Mouse (Mus musculus) kidney, embryonic 15.5 days (tissue): ENCODE data around the gene Cbln3. TPM values are rescaled to one million over a fixed set of nuclear protein-coding genes. Genes with fewer than 3 reads are reported as not detected.

ENCODE experiments used
- ATAC-seq: fragments of 200-750 bp; cut with Nextera tagmentation; replicated peaks from 2 replicates; pipeline ENCODE4 v1.8.0; 2017; ENCODE audit warnings: moderate TSS enrichment; ENCODE audit not compliant: low FRiP score
- H3K27ac ChIP-seq: fragments of 300-500 bp; sonication (generic); 2 replicates; pipeline ENCODE4 v1.5.1; 2015; ENCODE audit warnings: mild to moderate bottlenecking, inconsistent platforms
- H3K27me3 ChIP-seq: fragments of 300-500 bp; sonication (generic); 2 replicates; pipeline ENCODE4 v1.6.1; 2015; ENCODE audit warnings: inconsistent platforms
- H3K36me3 ChIP-seq: fragments of 300-500 bp; sonication (generic); 2 replicates; pipeline ENCODE4 v1.6.1; 2015; ENCODE audit warnings: inconsistent platforms
- H3K4me1 ChIP-seq: fragments of 300-500 bp; sonication (generic); 2 replicates; pipeline ENCODE4 v1.6.1; 2015; ENCODE audit warnings: inconsistent platforms
- H3K4me2 ChIP-seq: fragments of 300-500 bp; sonication (generic); 2 replicates; pipeline ENCODE4 v1.6.1; 2015; ENCODE audit warnings: moderate library complexity, mild to moderate bottlenecking, inconsistent platforms
- H3K4me3 ChIP-seq: fragments of 300-500 bp; sonication (generic); replicated peaks from 2 replicates; pipeline ENCODE4 v1.5.1; 2015; ENCODE audit warnings: mild to moderate bottlenecking, inconsistent platforms
- H3K9ac ChIP-seq: fragments of 300-500 bp; sonication (generic); 2 replicates; pipeline ENCODE4 v1.6.1; 2015; ENCODE audit warnings: mild to moderate bottlenecking, inconsistent platforms
- H3K9me3 ChIP-seq: fragments of 300-500 bp; sonication (generic); replicated peaks from 2 replicates; pipeline ENCODE4 v1.6.1; 2016; ENCODE audit warnings: inconsistent platforms
- WGBS: fragments of 180-500 bp; shearing (Covaris S2); methylation state at CpG from one replicate; pipeline ENCODE4 v1.1.7; 2015; ENCODE audit warnings: mixed read lengths; 5-methylcytosine and 5-hydroxymethylcytosine counted together
- polyA plus RNA-seq: library from polyadenylated mRNA; unstranded; fragments of >200 nt; fragmentation: Nextera tagmentation; extraction: Ambion mirVana; gene quantifications from 2 replicates; pipeline ENCODE4 v1.2.1, GENCODE M21; 2015

Cbln3 gene
- 0.33 and 0.65 TPM in 2 replicates for polyA plus RNA-seq

DNA sequence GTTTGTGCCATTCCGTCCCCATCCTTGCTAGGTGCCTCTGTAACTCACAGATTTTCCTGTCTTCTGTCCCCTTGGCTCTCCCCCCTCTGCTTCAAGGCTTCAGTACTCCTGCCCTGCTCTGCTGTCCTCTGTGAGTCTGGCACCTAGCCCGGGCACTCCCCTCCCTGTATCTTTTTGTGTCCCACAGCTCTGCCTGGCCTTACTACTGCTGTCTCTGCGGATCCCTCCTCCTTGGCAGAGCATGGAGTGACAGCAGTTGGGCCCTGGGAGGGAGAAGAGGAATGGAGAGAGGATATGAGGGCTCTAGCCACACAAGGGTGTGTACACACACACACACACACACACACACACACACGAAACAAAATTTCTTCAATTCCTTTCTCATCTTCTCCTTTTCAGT, at the start of gene Cbln3:
Cbln3 (minus strand) TSS at position 227 of the 400 bp plus-strand sequence.
- H3K4me3 ChIP-seq, result peak within 1 kb of the TSS; percentile 81
- no peaks in the 10 kb centered on the region for H3K27me3 ChIP-seq
- ATAC-seq, result peak; percentile 47
- peak within 1 kb of the TSS; percentile 99 for H3K27ac ChIP-seq
- 30% methylated on average over 4 of the region's 4 CpGs for WGBS
- no peaks in the 10 kb centered on the region for H3K9me3 ChIP-seq
- H3K4me1 ChIP-seq, result peaks cover 36% of the 10 kb centered on the region
- H3K9ac ChIP-seq, result peak within 1 kb of the TSS; percentile 87
- H3K4me2 ChIP-seq, result peak within 1 kb of the TSS; percentile 83
- H3K36me3 ChIP-seq, result peaks cover 32% of the 10 kb centered on the region

DNA sequence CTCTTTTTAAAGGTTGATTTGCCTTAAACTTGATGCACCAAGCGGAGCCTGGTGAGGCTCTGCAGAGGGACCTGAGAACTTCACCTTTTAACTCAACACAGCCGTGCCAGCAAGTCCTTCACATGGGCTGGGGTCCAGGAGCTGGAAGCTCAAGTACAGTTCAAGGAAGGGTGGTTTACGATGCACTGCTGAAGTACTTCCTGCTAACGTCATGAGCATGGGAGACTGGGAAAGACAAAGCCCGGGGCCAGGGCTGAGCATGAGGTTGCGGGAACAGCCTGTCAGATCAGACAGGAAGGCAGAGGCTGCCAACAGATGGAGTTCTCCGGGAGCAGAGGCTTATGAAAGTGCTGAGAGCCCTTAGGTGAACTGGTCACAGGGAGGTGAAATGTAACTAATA, 49.4 kb upstream of the Cbln3 start:
- Histone ChIP-seq H3K36me3 (no peaks in the 10 kb centered on the region), H3K4me1 (no peaks in the 10 kb centered on the region), H3K9ac (no peak overlapping the region), H3K27me3 (no peaks in the 10 kb centered on the region), H3K9me3 (no peaks in the 10 kb centered on the region), H3K4me2 (no peak overlapping the region), H3K4me3 (no peak overlapping the region), H3K27ac (0 out of 2 replicates have a peak overlapping the region, but pooled peaks have one; percentile 20)
- ATAC-seq, result no peak
- 32% methylated on average over 7 of the region's 7 CpGs for WGBS

DNA sequence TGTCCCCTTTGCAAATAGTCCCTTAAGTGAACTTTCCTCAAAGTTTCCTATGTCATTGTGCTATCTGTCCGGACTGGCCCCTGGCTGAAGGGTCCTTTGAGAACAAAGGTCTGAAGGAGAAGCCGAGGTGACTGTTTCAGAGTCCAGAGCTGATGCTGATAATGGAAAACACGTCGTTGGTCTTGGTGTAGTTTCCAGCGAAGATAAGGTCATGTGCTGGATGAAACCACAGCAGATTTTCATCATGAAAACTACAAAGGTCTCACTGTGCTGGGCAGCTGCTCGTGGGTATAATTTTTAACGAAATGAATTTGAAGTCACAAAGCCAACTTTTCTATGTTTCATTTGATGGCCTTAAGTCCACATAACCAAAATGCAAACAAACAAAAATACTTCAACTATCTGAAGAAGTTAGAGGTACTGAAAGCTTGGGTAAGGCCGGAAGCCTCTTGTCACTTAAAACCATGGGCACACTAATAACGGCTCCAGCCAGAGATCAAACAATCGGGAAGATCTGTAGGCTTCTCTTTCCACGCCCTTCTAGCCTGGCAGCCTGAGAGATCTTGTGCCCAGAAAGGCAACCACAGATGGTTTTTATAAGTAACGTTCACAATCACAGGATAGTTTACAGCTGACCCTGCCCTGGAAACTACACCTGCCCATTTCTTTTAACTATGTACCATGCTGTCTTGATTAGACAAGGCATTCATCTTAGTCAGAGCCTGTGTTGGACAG, 45.2 kb upstream of the Cbln3 start:
- Histone ChIP-seq H3K36me3 (no peaks in the 10 kb centered on the region), H3K4me2 (no peak overlapping the region), H3K9ac (no peak overlapping the region), H3K27ac (no peak overlapping the region), H3K4me1 (no peaks in the 10 kb centered on the region), H3K9me3 (no peaks in the 10 kb centered on the region), H3K27me3 (no peaks in the 10 kb centered on the region), H3K4me3 (no peak overlapping the region)
- ATAC-seq, result no peak
- 74% methylated on average over 12 of the region's 12 CpGs for WGBS

DNA sequence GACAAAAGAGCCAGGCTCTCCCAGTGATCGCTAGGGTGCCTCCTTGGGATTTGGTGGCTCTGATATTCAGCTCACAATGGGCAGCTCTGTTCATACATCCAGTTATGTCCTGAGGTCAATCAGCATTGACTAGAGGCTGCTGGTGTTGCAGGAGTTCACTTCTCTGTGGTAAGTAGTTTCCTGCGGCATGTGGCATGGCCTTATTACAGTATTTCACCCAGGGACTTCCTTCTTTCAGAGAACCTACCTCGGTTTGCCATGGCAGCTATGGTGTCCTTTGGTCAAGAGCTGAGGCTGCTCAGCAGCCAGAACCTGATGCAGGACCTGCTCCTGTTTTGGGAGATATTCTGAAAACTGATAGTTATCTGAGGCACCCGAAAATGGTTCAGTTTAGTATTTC, 42.7 kb upstream of the Cbln3 start:
- no peak overlapping the region for H3K27ac ChIP-seq
- ATAC-seq, result no peak
- H3K9ac ChIP-seq, result no peak overlapping the region
- H3K4me3 ChIP-seq, result no peak overlapping the region
- 85% methylated on average over 4 of the region's 4 CpGs for WGBS
- no peaks in the 10 kb centered on the region for H3K36me3 ChIP-seq
- H3K9me3 ChIP-seq, result no peaks in the 10 kb centered on the region
- no peaks in the 10 kb centered on the region for H3K27me3 ChIP-seq
- H3K4me2 ChIP-seq, result no peak overlapping the region
- H3K4me1 ChIP-seq, result 0 out of 2 replicates have a peak, but pooled peaks cover 3% of the 10 kb centered on the region

DNA sequence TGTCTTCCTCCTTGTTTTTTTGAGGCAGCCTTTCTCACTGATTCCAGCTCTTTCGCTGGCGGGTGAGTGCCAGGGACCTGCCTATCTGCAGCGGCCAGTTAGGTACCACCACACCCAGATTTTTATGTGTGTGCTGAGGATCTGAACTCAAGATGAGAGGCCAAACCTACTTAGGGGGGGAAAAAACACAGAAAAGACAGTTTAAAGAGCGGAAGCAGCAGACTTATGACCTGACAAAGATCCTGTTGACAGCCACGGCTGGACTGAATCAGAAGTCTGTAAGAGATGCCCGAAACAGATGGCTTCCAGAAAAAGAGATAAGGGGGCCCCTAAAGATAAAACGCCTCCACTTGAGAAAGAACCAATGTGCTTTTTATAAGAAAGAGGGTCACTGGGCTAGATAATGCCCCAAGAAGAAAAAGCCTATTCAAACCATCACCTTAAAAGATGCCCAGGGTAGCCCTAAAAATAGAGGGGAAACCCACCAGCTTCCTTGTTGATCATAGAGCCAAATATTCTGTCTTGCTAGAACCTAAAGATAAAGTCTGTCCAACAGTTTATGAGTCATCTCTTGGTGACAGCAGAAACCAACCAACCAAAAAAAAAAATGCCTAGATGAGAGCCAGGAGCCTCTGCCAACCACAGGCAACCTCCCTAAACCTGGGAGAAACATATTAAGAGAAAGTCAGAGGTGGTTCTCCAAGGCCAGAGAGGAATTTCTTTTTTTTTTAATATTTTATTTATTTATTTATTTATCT, 38.5 kb upstream of the Cbln3 start:
- Histone ChIP-seq H3K27me3 (peaks cover 5% of the 10 kb centered on the region; the same call in 1 of the 2 replicates), H3K9me3 (no peaks in the 10 kb centered on the region), H3K4me2 (no peak overlapping the region), H3K9ac (no peak overlapping the region), H3K4me1 (0 out of 2 replicates have a peak, but pooled peaks cover 3% of the 10 kb centered on the region), H3K36me3 (no peaks in the 10 kb centered on the region), H3K27ac (no peak overlapping the region), H3K4me3 (no peak overlapping the region)
- no peak for ATAC-seq
- 61% methylated on average over 7 of the region's 7 CpGs for WGBS

DNA sequence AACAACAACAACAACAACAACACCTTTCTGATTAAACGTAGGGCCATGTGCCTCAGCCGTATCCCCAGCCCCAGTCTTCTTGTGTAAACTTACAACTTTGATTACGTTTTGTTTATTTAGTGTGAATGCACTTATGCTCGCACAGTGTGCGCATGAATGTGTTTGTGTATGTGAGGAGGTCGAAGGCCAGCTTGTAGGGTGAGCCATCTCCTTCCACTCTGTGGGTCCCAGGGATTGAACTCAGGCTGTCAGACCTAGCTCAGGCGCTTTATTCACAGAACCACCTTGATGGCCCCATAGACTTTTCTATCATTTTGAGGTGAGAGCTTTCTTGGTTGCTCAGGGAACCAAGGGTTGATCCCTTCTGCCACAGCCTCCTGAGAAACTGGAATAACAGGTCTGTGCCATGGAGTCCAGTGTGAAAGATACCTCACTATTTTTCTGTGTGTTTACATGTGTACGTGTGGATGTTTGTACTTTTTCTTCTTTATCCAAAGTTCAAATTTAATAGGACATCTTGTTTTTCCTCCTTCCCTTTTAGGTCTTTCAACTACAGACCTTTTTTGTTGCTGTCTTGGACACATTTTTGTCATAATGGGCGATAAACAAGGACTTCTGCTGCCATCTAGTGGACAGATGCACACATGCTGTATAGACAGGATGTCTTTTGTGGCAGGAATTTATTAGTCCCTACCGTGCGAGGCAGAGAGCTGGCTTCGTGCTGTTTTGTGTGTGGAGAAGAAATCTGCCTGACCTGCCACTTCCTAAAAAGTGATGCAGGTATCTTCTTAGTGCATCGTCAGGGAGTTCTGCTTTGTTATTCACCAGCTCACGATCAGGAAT, 34.3 kb upstream of the Cbln3 start:
- H3K36me3 ChIP-seq, result no peaks in the 10 kb centered on the region
- peak overlapping the region; percentile 27; the same call in 1 of the 2 replicates for H3K4me2 ChIP-seq
- peaks cover 5% of the 10 kb centered on the region; the same call in 1 of the 2 replicates for H3K27me3 ChIP-seq
- no peak overlapping the region for H3K9ac ChIP-seq
- H3K4me3 ChIP-seq, result no peak overlapping the region
- no peaks in the 10 kb centered on the region for H3K9me3 ChIP-seq
- ATAC-seq, result peak; percentile 71
- H3K27ac ChIP-seq, result no peak overlapping the region
- 0 out of 2 replicates have a peak, but pooled peaks cover 3% of the 10 kb centered on the region for H3K4me1 ChIP-seq
- WGBS, result 36% methylated on average over 14 of the region's 14 CpGs

DNA sequence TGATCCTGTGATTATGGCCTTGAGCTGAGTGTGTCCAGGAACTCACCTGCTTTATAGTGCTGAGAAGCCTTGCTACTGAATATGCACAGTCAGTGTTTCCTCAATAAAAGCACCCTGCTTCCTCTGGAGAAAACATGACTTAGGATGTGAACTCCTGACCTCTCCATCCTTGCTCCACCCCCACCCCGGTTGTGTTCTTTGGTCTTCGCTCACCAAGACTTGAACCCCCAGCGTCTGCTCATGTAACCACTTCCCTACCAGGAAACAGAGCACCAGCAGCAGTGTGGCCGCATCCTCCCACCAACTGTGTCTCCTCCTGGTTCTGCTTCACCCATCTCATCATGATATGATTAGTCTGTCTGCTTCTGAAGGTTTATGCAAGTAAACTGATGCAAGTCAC, 29.2 kb upstream of the Cbln3 start:
- H3K4me2 ChIP-seq, result no peak overlapping the region
- 38% methylated on average over 4 of the region's 4 CpGs for WGBS

DNA sequence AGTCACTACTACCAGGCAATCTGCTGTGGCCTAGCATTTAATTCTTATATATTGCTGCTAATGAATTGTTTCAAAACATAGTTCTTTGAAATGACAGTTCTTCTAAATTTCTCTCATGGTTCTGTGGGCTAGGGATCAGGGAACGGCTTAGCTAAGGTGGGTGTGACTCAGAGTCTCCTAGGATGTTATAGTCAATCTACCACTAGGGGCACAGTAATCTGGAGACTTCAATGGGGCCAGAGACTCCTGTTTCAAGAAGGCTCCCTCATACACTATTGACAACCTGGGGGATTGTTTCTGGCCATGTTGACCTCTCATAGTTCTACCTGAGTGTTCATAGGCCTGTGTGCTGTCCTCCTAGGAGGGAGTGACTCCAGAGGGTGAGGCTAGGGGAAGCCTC, 21.3 kb upstream of the Cbln3 start:
- ATAC-seq, result no peak
- Histone ChIP-seq H3K27ac (no peak overlapping the region), H3K4me3 (no peak overlapping the region), H3K4me1 (peaks cover 8% of the 10 kb centered on the region), H3K27me3 (peaks cover 5% of the 10 kb centered on the region; the same call in 1 of the 2 replicates), H3K36me3 (no peaks in the 10 kb centered on the region), H3K9ac (no peak overlapping the region), H3K9me3 (no peaks in the 10 kb centered on the region), H3K4me2 (no peak overlapping the region)
- WGBS, result 21% methylated on average over 1 of the region's 1 CpGs

More for the DNA sequence above, 29.2 kb upstream of the Cbln3 start:
- no peaks in the 10 kb centered on the region for H3K4me1 ChIP-seq
- no peak overlapping the region for H3K27ac ChIP-seq
- no peak overlapping the region for H3K9ac ChIP-seq
- no peaks in the 10 kb centered on the region for H3K9me3 ChIP-seq
- no peak for ATAC-seq
- H3K4me3 ChIP-seq, result no peak overlapping the region
- H3K36me3 ChIP-seq, result no peaks in the 10 kb centered on the region
- no peaks in the 10 kb centered on the region for H3K27me3 ChIP-seq

DNA sequence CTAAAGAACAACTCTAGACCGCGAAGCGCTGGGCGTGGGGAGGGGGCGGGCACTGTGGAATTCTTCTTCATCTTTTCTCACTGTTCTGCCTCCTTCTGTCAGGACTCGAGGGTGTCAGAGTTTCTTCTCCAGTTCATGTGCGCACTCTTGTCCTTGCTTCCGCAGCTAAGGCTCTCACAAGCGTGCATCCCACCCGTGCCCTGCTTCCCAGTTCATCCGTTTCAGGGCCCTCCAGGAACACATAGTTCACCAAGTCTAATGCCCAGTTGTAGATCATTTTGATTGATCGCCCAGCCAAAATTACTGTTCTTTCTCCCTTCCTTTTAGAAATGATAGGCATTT, 16.2 kb upstream of the Cbln3 start:
- ATAC-seq, result peak; percentile 28; the same call in 1 of the 2 replicates
- Histone ChIP-seq H3K27me3 (0 out of 2 replicates have a peak, but pooled peaks cover 5% of the 10 kb centered on the region), H3K27ac (peak overlapping the region; percentile 90), H3K36me3 (peaks cover 32% of the 10 kb centered on the region), H3K4me2 (peak overlapping the region; percentile 92), H3K9ac (peak overlapping the region; percentile 67), H3K4me3 (peak overlapping the region; percentile 55), H3K4me1 (peaks cover 23% of the 10 kb centered on the region), H3K9me3 (no peaks in the 10 kb centered on the region)
- 5% methylated on average over 12 of the region's 12 CpGs for WGBS

DNA sequence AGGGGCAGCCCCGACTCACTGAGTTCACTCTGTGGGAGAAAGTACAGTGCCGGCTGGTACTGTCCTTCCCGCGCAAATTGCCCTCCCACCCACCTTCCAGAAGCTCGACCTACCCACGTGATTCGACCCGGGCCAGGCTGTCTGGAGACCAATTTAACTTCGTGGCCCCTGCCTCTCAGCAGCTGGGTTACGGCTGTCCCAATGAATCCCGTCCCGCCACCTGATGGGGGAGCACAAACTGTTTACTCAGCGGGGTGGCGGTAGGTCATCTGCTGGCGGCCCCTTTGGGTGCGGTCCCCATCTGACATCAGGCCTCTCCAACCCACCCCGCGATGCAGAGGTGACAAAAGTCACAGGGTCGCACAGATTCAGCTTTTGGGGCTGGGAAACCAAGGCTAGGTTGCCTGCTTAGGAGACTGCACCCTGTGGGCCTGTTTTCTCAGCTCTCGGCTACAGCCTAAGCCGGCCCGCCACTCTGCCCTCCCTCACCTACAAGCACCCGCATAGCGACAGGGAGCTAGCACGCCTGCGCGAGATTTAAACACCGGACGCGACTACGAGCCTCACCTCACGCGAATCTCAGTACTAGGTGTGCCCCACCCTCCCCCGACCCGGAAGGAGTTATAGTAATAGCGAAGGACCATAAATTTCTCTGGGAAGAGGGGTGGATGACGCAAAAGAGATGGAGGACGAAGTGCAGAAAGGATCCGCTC, 15.7 kb upstream of the Cbln3 start, which contains the start of gene Sdr39u1:
Sdr39u1 (minus strand) TSS at position 593 of the 713 bp plus-strand sequence.
- H3K27ac ChIP-seq, result peak within 1 kb of the TSS; percentile 90
- peak; percentile 91 for ATAC-seq
- peak within 1 kb of the TSS; percentile 67 for H3K9ac ChIP-seq
- peaks cover 37% of the 10 kb centered on the region for H3K36me3 ChIP-seq
- H3K27me3 ChIP-seq, result 0 out of 2 replicates have a peak, but pooled peaks cover 5% of the 10 kb centered on the region
- peak within 1 kb of the TSS; percentile 55 for H3K4me3 ChIP-seq
- peak within 1 kb of the TSS; percentile 92 for H3K4me2 ChIP-seq
- under 1% methylated on average over 39 of the region's 39 CpGs for WGBS
- H3K9me3 ChIP-seq, result no peaks in the 10 kb centered on the region
- peaks cover 23% of the 10 kb centered on the region for H3K4me1 ChIP-seq

DNA sequence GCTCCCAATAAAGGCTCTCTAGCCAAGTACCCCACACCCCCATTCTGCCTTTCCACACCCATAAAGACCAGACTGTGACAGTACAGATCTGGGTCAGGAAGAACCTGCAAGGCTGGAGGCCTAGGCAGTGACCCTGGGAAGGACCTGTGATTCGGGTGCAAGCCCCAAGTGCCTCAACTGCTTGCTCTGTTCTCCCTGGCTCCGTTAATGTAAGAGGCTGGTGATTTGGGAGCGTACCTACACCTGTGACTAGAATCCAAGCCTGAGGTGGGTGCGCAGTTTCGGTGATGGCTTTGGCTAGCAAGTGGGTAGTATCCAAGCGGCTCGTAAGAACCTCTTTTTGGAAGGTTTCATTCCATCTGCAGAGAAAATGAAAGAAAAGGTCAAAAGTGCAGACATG, 14.8 kb upstream of the Cbln3 start:
- peaks cover 23% of the 10 kb centered on the region for H3K4me1 ChIP-seq
- H3K9ac ChIP-seq, result peak overlapping the region; percentile 67; the same call in 1 of the 2 replicates
- ATAC-seq, result no peak
- H3K9me3 ChIP-seq, result no peaks in the 10 kb centered on the region
- WGBS, result 89% methylated on average over 7 of the region's 7 CpGs
- H3K27ac ChIP-seq, result peak overlapping the region; percentile 90; the same call in 1 of the 2 replicates
- peak overlapping the region; percentile 92 for H3K4me2 ChIP-seq
- no peaks in the 10 kb centered on the region for H3K27me3 ChIP-seq
- no peak overlapping the region for H3K4me3 ChIP-seq
- H3K36me3 ChIP-seq, result peaks cover 46% of the 10 kb centered on the region
